Mouse (Mus musculus): Measurements from ENCODE around the gene Sgms1. TPM values are rescaled to one million over a fixed set of nuclear protein-coding genes. Genes with fewer than 3 reads are reported as not detected.

Sgms1 gene
- total RNA-seq (2021), result 10 to 100 TPM; 30.5 to 37.3 TPM

GRCm38 (mm10) chr19:32389001-32389871, at the start of gene Sgms1:
Gene Sgms1, minus strand, starts transcription at chr19:32389714.
- peak; percentile 85 to 97 for DNase-seq (ENCODE audit: extremely low spot score in 1 of 2, low spot score in 2 of 2)
- intact Hi-C loops (cut with DNase I), result loop anchor here (5.0 to 10.0 kb wide), 4 partner anchors 42 to 414 kb away; partner anchors contain the start of gene Minpp1

- DNase-seq (ENCODE audit: extremely low spot score in 1 of 2, low spot score in 2 of 2), result no peak
- intact Hi-C loops (cut with DNase I), result no loop called here
These were observed 36.3 kb upstream of the Sgms1 start for GRCm38 (mm10) chr19:32425856-32426255.

- no peak for DNase-seq (ENCODE audit: extremely low spot score in 1 of 2, low spot score in 2 of 2)
- intact Hi-C loops (cut with DNase I), result no loop called here
These were observed 35.2 kb upstream of the Sgms1 start for GRCm38 (mm10) chr19:32424706-32425105.

- intact Hi-C loops (cut with DNase I), result no loop called here
- DNase-seq (ENCODE audit: extremely low spot score in 1 of 2, low spot score in 2 of 2), result peak in 1 of 2 experiments; percentile 33
These were observed 29.6 kb upstream of the Sgms1 start for GRCm38 (mm10) chr19:32419069-32419468.

GRCm38 (mm10) chr19:32416692-32417317, 27.3 kb upstream of the Sgms1 start:
- intact Hi-C loops (cut with DNase I), result no loop called here
- no peak for DNase-seq (ENCODE audit: extremely low spot score in 1 of 2, low spot score in 2 of 2)

- no peak for DNase-seq (ENCODE audit: extremely low spot score in 1 of 2, low spot score in 2 of 2)
- intact Hi-C loops (cut with DNase I), result no loop called here
These were observed 20.3 kb upstream of the Sgms1 start for GRCm38 (mm10) chr19:32409603-32410360.

GRCm38 (mm10) chr19:32406717-32407116, 17.2 kb upstream of the Sgms1 start:
- intact Hi-C loops (cut with DNase I), result no loop called here

GRCm38 (mm10) chr19:32404386-32404785, 14.9 kb upstream of the Sgms1 start:
- DNase-seq (ENCODE audit: extremely low spot score in 1 of 2, low spot score in 2 of 2), result no peak
- intact Hi-C loops (cut with DNase I), result no loop called here

More at GRCm38 (mm10) chr19:32406717-32407116, 17.2 kb upstream of the Sgms1 start:
- no peak for DNase-seq (ENCODE audit: extremely low spot score in 1 of 2, low spot score in 2 of 2)

GRCm38 (mm10) chr19:32403834-32404233, 14.3 kb upstream of the Sgms1 start:
- DNase-seq (ENCODE audit: extremely low spot score in 1 of 2, low spot score in 2 of 2), result no peak
- intact Hi-C loops (cut with DNase I), result no loop called here

GRCm38 (mm10) chr19:32398491-32398890, 9.0 kb upstream of the Sgms1 start:
- intact Hi-C loops (cut with DNase I), result no loop called here

GRCm38 (mm10) chr19:32396303-32396702, 6.8 kb upstream of the Sgms1 start:
- no peak for DNase-seq (ENCODE audit: extremely low spot score in 1 of 2, low spot score in 2 of 2)
- intact Hi-C loops (cut with DNase I), result no loop called here

More at GRCm38 (mm10) chr19:32398491-32398890, 9.0 kb upstream of the Sgms1 start:
- DNase-seq (ENCODE audit: extremely low spot score in 1 of 2, low spot score in 2 of 2), result no peak

- no peak for DNase-seq (ENCODE audit: extremely low spot score in 1 of 2, low spot score in 2 of 2)
- intact Hi-C loops (cut with DNase I), result no loop called here
These were observed 5.3 kb upstream of the Sgms1 start for GRCm38 (mm10) chr19:32394825-32395224.

GRCm38 (mm10) chr19:32393758-32394450, 4.4 kb upstream of the Sgms1 start:
- no peak for DNase-seq (ENCODE audit: extremely low spot score in 1 of 2, low spot score in 2 of 2)
- intact Hi-C loops (cut with DNase I), result no loop called here

GRCm38 (mm10) chr19:32393092-32393745, 3.7 kb upstream of the Sgms1 start:
- intact Hi-C loops (cut with DNase I), result no loop called here
- DNase-seq (ENCODE audit: extremely low spot score in 1 of 2, low spot score in 2 of 2), result no peak

- no peak for DNase-seq (ENCODE audit: extremely low spot score in 1 of 2, low spot score in 2 of 2)
- intact Hi-C loops (cut with DNase I), result no loop called here
These were observed 1.9 kb upstream of the Sgms1 start for GRCm38 (mm10) chr19:32391441-32391840.

GRCm38 (mm10) chr19:32390116-32390515, 602 bp upstream of the Sgms1 start:
- no peak for DNase-seq (ENCODE audit: extremely low spot score in 1 of 2, low spot score in 2 of 2)
- intact Hi-C loops (cut with DNase I), result no loop called here

- intact Hi-C loops (cut with DNase I), result loop anchor here (5.0 to 10.0 kb wide), 4 partner anchors 41 to 414 kb away; partner anchors contain the start of gene Minpp1
These were observed 1.2 kb downstream of the Sgms1 start for GRCm38 (mm10) chr19:32388191-32388921.

More at GRCm38 (mm10) chr19:32388191-32388921, 1.2 kb downstream of the Sgms1 start:
- DNase-seq (ENCODE audit: extremely low spot score in 1 of 2, low spot score in 2 of 2), result peak; percentile 91 to 97

Data from left cerebral cortex, postnatal 10 days (tissue).